Mouse (Mus musculus) C2C12 (cell line): Measurements from ENCODE around the gene Ehbp1l1.

Source experiments
- CEBPB ChIP-seq: IDR thresholded peaks from one replicate; pipeline ENCODE4 v1.6.1; 2011; ENCODE audit warnings: low read depth, mild to moderate bottlenecking, control low read depth, moderate library complexity
- CTCF ChIP-seq: IDR thresholded peaks from one replicate; pipeline ENCODE4 v1.5.1; 2011; ENCODE audit not compliant: control insufficient read depth, insufficient read depth, insufficient read length
- FOSL1 ChIP-seq: IDR thresholded peaks from one replicate; pipeline ENCODE4 v1.8.0; 2011; ENCODE audit warnings: mild to moderate bottlenecking, low read length; ENCODE audit not compliant: poor library complexity, insufficient read depth, severe bottlenecking
- MAX ChIP-seq: IDR thresholded peaks from one replicate; pipeline ENCODE4 v1.6.1; 2011; ENCODE audit warnings: mild to moderate bottlenecking, control low read depth
- MYOD1 ChIP-seq: IDR thresholded peaks from one replicate; pipeline ENCODE4 v1.6.1; 2011; ENCODE audit warnings: low read depth; ENCODE audit not compliant: control insufficient read depth, insufficient read length
- MYOG ChIP-seq: IDR thresholded peaks from one replicate; pipeline ENCODE4 v1.6.1; 2011; ENCODE audit not compliant: control insufficient read depth, insufficient read length; ENCODE audit errors: extremely low read depth
- USF1 ChIP-seq: IDR thresholded peaks from one replicate; pipeline ENCODE4 v1.6.1; 2011; ENCODE audit warnings: low read depth, mild to moderate bottlenecking, control low read depth, moderate library complexity

- no peak for TF ChIP-seq CTCF
- TF ChIP-seq MAX = no peak
- TF ChIP-seq FOSL1 = peak; percentile 25
- no peak for TF ChIP-seq MYOD1
- no peak for TF ChIP-seq USF1
- TF ChIP-seq MYOG = no peak
- no peak for TF ChIP-seq CEBPB
These were observed 23.4 kb upstream of the Ehbp1l1 start for GRCm38 (mm10) chr19:5749476-5749875.
